Mouse (Mus musculus): ENCODE measurements around the gene Pla2g4e. TPM values are rescaled to one million over a fixed set of nuclear protein-coding genes. Genes with fewer than 3 reads are reported as not detected.
A peak's percentile ranks its signal among the peaks of the same experiment; 100 is the strongest.

The Pla2g4e gene
- total RNA-seq (2012; rRNA removed), result not detected in 2 replicates
- not detected for polyA plus RNA-seq (2012; ENCODE audit: insufficient read depth in 1 of 2, insufficient read length in 2 of 2, low read depth in 1 of 2, low replicate concordance in 2 of 2, missing spikeins in 1 of 2)

DNA sequence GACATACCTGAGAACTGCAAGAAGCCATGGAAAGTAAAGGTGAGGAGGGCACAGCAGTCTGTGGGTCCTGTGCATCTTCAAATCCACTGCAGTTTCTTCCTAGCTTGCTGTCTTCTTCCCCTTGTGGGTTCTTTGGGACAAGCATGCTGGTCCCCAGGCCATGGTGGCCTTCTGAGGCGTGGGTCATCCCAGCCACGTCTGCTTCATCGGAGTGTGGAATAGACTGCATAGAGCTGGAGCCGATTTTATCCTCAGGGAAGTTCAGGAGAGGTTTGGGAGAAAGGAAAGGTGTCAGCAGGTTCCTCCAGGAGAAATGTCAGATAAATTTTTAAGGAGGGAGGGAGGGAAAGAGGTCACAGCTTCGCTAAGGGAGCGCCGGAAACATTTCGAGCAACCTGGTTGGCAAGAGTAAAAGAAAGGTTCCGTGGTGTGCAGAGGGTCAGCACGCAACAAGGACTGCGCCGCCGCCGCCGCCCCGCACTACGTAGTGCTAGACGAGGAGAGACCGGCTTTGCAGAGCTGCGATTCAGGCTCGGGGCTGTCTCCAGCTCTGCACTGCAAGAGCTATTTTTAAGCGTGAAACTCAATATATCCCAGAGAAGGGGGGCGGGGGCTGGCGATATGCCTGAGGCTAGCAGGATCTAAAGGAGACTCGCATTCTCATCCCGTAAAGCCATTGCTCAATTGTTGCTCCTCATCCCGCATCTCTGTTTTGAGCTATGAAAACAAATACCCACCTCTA is at the start of gene Pla2g4e:
Pla2g4e (minus strand) TSS at position 657 of the 742 bp plus-strand sequence.
- DNase-seq (ENCODE audit: low read depth, low spot score), result no peak
- H3K36me3 ChIP-seq (ENCODE audit: control insufficient read depth in 1 of 2, insufficient read depth in 2 of 2, low read length in 2 of 2), result no peaks in the 10 kb centered on the region
- H3K9me3 ChIP-seq (replicated peaks; ENCODE audit: insufficient read depth, low read length), result no peaks in the 10 kb centered on the region
- H3K9ac ChIP-seq (ENCODE audit: control insufficient read depth, low read depth, low read length, poor library complexity, severe bottlenecking), result no peak within 1 kb of the TSS
- no peak within 1 kb of the TSS for H3K27ac ChIP-seq (ENCODE audit: control insufficient read depth, low read depth, low read length)
- no peak within 1 kb of the TSS for H3K4me3 ChIP-seq (ENCODE audit: control insufficient read depth in 1 of 2, insufficient read depth in 1 of 2, low read depth in 2 of 2, low read length in 2 of 2)
- peaks cover 1% of the 10 kb centered on the region in 2 experiments for H3K27me3 ChIP-seq (ENCODE audit: control insufficient read depth in 1 of 2, insufficient read depth in 2 of 2, low read length in 2 of 2)
- no peak for TF ChIP-seq TBP (IDR thresholded peaks at IDR 0.05; ENCODE audit: low read depth, low read length)
- TF ChIP-seq CTCF (IDR thresholded peaks at IDR 0.05 in 2 of 3, conservative IDR thresholded peaks at IDR 0.05 in 1 of 3; ENCODE audit: control insufficient read depth in 1 of 3, insufficient read depth in 1 of 3, low read depth in 2 of 3, low read length in 3 of 3, poor library complexity in 1 of 3, severe bottlenecking in 1 of 3), result no peak
- no peak for TF ChIP-seq ZKSCAN1 (IDR thresholded peaks at IDR 0.05; ENCODE audit: low read depth, low read length)
- TF ChIP-seq MEF2A (IDR thresholded peaks at IDR 0.05; ENCODE audit: extremely low read depth, insufficient replicate concordance, low read depth, low read length, poor library complexity, severe bottlenecking), result no peak
- TF ChIP-seq ELF1 (IDR thresholded peaks at IDR 0.05; ENCODE audit: low read depth, low read length), result no peak
- no peak for TF ChIP-seq ZNF384 (IDR thresholded peaks at IDR 0.05; ENCODE audit: low read depth, low read length)
- TF ChIP-seq KAT2A (conservative IDR thresholded peaks at IDR 0.05; ENCODE audit: low read depth, low read length), result no peak
- no peaks in the 10 kb centered on the region for H3K79me2 ChIP-seq (ENCODE audit: control insufficient read depth, insufficient read depth, low read length, poor library complexity)
- H3K4me1 ChIP-seq (ENCODE audit: control insufficient read depth in 1 of 2, insufficient read depth in 2 of 2, low read length in 2 of 2), result no peaks in the 10 kb centered on the region

DNA sequence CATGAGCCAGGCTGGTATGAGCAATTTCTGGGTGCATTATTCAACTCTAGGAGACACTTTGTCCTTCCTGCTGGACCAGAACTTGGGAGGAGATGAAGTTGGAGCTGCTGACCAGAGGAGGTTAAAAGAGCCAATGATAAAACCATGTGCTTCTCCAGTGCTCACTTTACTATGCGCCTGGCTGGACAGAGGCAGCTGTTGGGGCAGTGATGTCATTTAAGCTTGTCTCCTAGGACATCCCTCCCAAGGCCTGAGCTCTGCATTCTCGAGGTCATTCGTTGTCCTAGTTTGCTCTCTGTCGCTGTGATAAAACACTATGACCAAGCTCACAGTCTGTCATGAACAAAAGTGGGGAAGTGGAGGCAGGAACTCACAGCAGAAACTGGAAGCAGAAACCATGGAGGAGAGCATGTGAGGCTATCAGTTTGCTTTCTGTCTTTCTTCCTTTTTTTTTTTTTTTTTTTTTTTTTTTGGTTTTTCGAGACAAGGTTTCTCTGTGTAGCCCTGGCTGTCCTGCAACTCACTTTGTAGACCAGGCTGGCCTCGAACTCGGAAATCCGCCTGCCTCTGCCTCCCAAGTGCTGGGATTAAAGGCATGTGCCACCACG is 46.4 kb upstream of the Pla2g4e start:
- H3K9me3 ChIP-seq (replicated peaks; ENCODE audit: insufficient read depth, low read length), result no peaks in the 10 kb centered on the region
- H3K36me3 ChIP-seq (ENCODE audit: control insufficient read depth in 1 of 2, insufficient read depth in 2 of 2, low read length in 2 of 2), result no peaks in the 10 kb centered on the region
- H3K4me3 ChIP-seq (ENCODE audit: control insufficient read depth in 1 of 2, insufficient read depth in 1 of 2, low read depth in 2 of 2, low read length in 2 of 2), result no peak overlapping the region
- H3K4me1 ChIP-seq (ENCODE audit: control insufficient read depth in 1 of 2, insufficient read depth in 2 of 2, low read length in 2 of 2), result no peaks in the 10 kb centered on the region
- H3K9ac ChIP-seq (ENCODE audit: control insufficient read depth, low read depth, low read length, poor library complexity, severe bottlenecking), result no peak overlapping the region
- no peak for TF ChIP-seq MYC (IDR thresholded peaks at IDR 0.05; ENCODE audit: low read depth, low read length)
- TF ChIP-seq ZNF384 (IDR thresholded peaks at IDR 0.05; ENCODE audit: low read depth, low read length), result peak; percentile 73
- peak; percentile 10 for DNase-seq (ENCODE audit: low read depth, low spot score)
- no peak overlapping the region for H3K27ac ChIP-seq (ENCODE audit: control insufficient read depth, low read depth, low read length)
- H3K27me3 ChIP-seq (ENCODE audit: control insufficient read depth in 1 of 2, insufficient read depth in 2 of 2, low read length in 2 of 2), result peaks cover 4 to 9% of the 10 kb centered on the region in 2 experiments; a peak in 3 of 4 replicates
- H3K79me2 ChIP-seq (ENCODE audit: control insufficient read depth, insufficient read depth, low read length, poor library complexity), result no peaks in the 10 kb centered on the region

DNA sequence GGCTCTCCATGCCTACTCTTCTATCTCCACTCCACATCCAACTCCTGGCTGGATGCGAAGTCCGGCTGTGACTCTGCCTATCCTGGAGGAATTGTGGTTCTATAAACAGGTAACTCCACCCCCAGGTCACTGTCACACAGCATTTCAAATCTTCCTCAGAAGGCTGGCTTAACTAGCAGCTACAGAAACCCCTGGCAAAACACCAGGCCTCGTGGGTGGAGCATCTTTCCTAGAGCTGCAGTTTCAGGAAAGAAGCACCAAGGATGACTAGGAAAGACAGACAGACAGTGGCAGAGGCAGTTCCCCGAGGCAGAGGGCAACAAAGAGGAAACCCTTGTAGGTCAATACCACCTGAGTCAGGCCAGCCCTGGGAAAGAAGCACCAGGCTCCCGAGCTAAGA is 43.9 kb upstream of the Pla2g4e start, which contains the start of gene Pla2g4d:
Pla2g4d (minus strand) TSS at position 203 of the 400 bp plus-strand sequence.
- Histone ChIP-seq H3K9me3 (replicated peaks; ENCODE audit: insufficient read depth, low read length) (no peaks in the 10 kb centered on the region), H3K36me3 (ENCODE audit: control insufficient read depth in 1 of 2, insufficient read depth in 2 of 2, low read length in 2 of 2) (no peaks in the 10 kb centered on the region), H3K27ac (ENCODE audit: control insufficient read depth, low read depth, low read length) (no peak within 1 kb of the TSS), H3K27me3 (ENCODE audit: control insufficient read depth in 1 of 2, insufficient read depth in 2 of 2, low read length in 2 of 2) (peaks cover 5 to 10% of the 10 kb centered on the region in 2 experiments), H3K79me2 (ENCODE audit: control insufficient read depth, insufficient read depth, low read length, poor library complexity) (no peaks in the 10 kb centered on the region), H3K9ac (ENCODE audit: control insufficient read depth, low read depth, low read length, poor library complexity, severe bottlenecking) (no peak within 1 kb of the TSS), H3K4me1 (ENCODE audit: control insufficient read depth in 1 of 2, insufficient read depth in 2 of 2, low read length in 2 of 2) (no peaks in the 10 kb centered on the region), H3K4me3 (ENCODE audit: control insufficient read depth in 1 of 2, insufficient read depth in 1 of 2, low read depth in 2 of 2, low read length in 2 of 2) (no peak within 1 kb of the TSS)
- TF ChIP-seq USF2 (IDR thresholded peaks at IDR 0.05; ENCODE audit: borderline replicate concordance in 1 of 2, insufficient read depth in 1 of 2, low read depth in 1 of 2, low read length in 2 of 2) (no peak), MAZ (IDR thresholded peaks at IDR 0.05; ENCODE audit: low read depth, low read length) (no peak), HCFC1 (IDR thresholded peaks at IDR 0.05; ENCODE audit: low read depth, low read length) (no peak), CTCF (IDR thresholded peaks at IDR 0.05 in 2 of 3, conservative IDR thresholded peaks at IDR 0.05 in 1 of 3; ENCODE audit: control insufficient read depth in 1 of 3, insufficient read depth in 1 of 3, low read depth in 2 of 3, low read length in 3 of 3, poor library complexity in 1 of 3, severe bottlenecking in 1 of 3) (no peak), EP300 (IDR thresholded peaks at IDR 0.05; ENCODE audit: low read depth in 1 of 2, low read length in 2 of 2) (no peak), UBTF (IDR thresholded peaks at IDR 0.05; ENCODE audit: borderline replicate concordance, insufficient read depth, low read depth, low read length) (no peak), KAT2A (conservative IDR thresholded peaks at IDR 0.05; ENCODE audit: low read depth, low read length) (no peak), ZKSCAN1 (IDR thresholded peaks at IDR 0.05; ENCODE audit: low read depth, low read length) (no peak), MAFK (IDR thresholded peaks at IDR 0.05; ENCODE audit: borderline replicate concordance, low read depth, low read length) (no peak), JUND (IDR thresholded peaks at IDR 0.05; ENCODE audit: low read depth, low read length) (no peak)
- no peak for DNase-seq (ENCODE audit: low read depth, low spot score)
